Mouse (Mus musculus): ENCODE data around the gene Neurl1b. TPM values are rescaled to one million over a fixed set of nuclear protein-coding genes. Genes with fewer than 3 reads are reported as not detected.

Gene Neurl1b
- total and polyA plus RNA-seq, 3 experiments: 0.12 to 0.28 TPM; not detected in 1

DNA sequence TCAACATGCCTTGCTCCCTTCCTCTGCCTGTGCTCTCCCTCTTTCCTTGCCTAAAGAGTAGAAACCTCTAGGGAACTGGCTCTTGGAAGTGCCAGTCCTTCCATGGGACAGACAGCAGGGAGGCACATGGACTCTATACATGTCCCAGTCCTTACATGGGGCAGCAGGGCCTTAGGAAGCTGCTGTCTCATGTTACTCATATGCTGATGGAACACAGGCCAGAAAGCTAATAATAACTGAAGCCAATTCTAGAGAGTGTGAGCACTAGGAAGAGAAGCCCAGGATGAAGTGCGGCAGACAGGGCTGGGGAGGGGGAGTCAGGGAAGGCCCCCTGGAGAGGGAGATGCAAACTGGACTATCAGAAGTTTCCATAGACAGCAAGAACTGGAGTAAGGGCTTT lies 38.2 kb upstream of the Neurl1b start:
- H3K27me3 ChIP-seq (ENCODE audit: control insufficient read depth in 1 of 2, insufficient read depth in 2 of 2, low read length in 2 of 2): peaks cover 0 to 16% of the 10 kb centered on the region in 2 experiments; a peak in 3 of 4 replicates
- H3K36me3 ChIP-seq (ENCODE audit: control insufficient read depth in 1 of 2, insufficient read depth in 2 of 2, low read length in 2 of 2): no peaks in the 10 kb centered on the region

DNA sequence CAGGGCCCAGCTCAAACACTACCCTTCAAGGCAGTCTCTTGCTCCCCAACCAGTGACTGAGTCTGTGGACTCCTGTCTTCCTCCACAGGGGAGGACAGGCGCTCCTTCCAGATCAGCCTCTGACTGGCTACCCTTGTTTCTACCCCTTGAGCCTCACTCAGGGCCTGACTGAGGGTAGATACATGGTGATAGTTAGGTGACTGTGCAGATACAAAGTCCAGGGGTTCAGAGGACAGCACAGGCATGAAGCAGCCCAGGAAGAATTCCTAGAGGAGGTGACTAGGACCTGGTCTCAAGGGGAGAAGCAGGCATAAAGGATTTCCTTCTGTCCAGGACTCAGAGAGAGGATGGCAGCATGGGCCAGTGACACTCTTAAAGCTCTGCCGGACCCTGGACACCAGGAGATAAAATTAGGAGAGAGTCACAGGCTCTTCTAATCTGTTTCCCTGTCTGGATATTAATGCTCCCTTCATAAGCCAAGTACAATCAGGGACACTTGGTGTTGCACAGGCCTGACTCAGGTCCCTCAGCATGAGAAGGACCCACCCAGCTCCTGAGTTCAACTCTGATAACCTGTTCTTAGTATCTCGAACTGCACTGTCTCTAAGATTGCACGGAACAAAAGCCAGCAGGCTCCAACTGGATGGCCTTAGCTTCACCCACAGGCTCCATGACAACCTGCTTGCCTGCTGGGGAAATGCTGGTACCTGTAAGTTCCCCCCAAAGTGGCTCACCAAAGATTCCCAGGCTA lies 37.5 kb upstream of the Neurl1b start:
- no peak overlapping the region for H3K9ac ChIP-seq (ENCODE audit: control insufficient read depth, low read depth, low read length, poor library complexity, severe bottlenecking)
- H3K27ac ChIP-seq (ENCODE audit: control insufficient read depth, low read depth, low read length): no peak overlapping the region
- peaks cover 0 to 14% of the 10 kb centered on the region in 2 experiments; a peak in 3 of 4 replicates for H3K27me3 ChIP-seq (ENCODE audit: control insufficient read depth in 1 of 2, insufficient read depth in 2 of 2, low read length in 2 of 2)
- H3K9me3 ChIP-seq (replicated peaks; ENCODE audit: insufficient read depth, low read length): no peaks in the 10 kb centered on the region
- TF ChIP-seq TBP (IDR thresholded peaks at IDR 0.05; ENCODE audit: low read depth, low read length): no peak
- no peak for TF ChIP-seq UBTF (IDR thresholded peaks at IDR 0.05; ENCODE audit: borderline replicate concordance, insufficient read depth, low read depth, low read length)
- no peak overlapping the region for H3K4me3 ChIP-seq (ENCODE audit: control insufficient read depth in 1 of 2, insufficient read depth in 1 of 2, low read depth in 2 of 2, low read length in 2 of 2)
- DNase-seq (ENCODE audit: low read depth, low spot score): no peak
- no peaks in the 10 kb centered on the region for H3K36me3 ChIP-seq (ENCODE audit: control insufficient read depth in 1 of 2, insufficient read depth in 2 of 2, low read length in 2 of 2)
- no peaks in the 10 kb centered on the region for H3K79me2 ChIP-seq (ENCODE audit: control insufficient read depth, insufficient read depth, low read length, poor library complexity)
- H3K4me1 ChIP-seq (ENCODE audit: control insufficient read depth in 1 of 2, insufficient read depth in 2 of 2, low read length in 2 of 2): 0 out of 4 replicates have a peak, but pooled peaks cover 0 to 2% of the 10 kb centered on the region in 2 experiments

More for the DNA sequence above, 38.2 kb upstream of the Neurl1b start:
- DNase-seq (ENCODE audit: low read depth, low spot score): no peak
- TF ChIP-seq ELF1 (IDR thresholded peaks at IDR 0.05; ENCODE audit: low read depth, low read length) (no peak), SMC3 (IDR thresholded peaks at IDR 0.05; ENCODE audit: low read depth, low read length) (no peak), CHD2 (IDR thresholded peaks at IDR 0.05; ENCODE audit: low read length) (no peak), TCF12 (IDR thresholded peaks at IDR 0.05; ENCODE audit: low read depth, low read length) (no peak), ZC3H11A (IDR thresholded peaks at IDR 0.05; ENCODE audit: low read depth, low read length) (no peak), TBP (IDR thresholded peaks at IDR 0.05; ENCODE audit: low read depth, low read length) (no peak), ZNF384 (IDR thresholded peaks at IDR 0.05; ENCODE audit: low read depth, low read length) (no peak), KAT2A (conservative IDR thresholded peaks at IDR 0.05; ENCODE audit: low read depth, low read length) (no peak), ZKSCAN1 (IDR thresholded peaks at IDR 0.05; ENCODE audit: low read depth, low read length) (no peak), USF1 (IDR thresholded peaks at IDR 0.05; ENCODE audit: low read depth, low read length) (no peak), MAX (IDR thresholded peaks at IDR 0.05; ENCODE audit: low read length) (no peak), RAD21 (IDR thresholded peaks at IDR 0.05; ENCODE audit: low read depth, low read length) (no peak), CHD1 (IDR thresholded peaks at IDR 0.05; ENCODE audit: low read depth, low read length) (no peak), MEF2A (IDR thresholded peaks at IDR 0.05; ENCODE audit: extremely low read depth, insufficient replicate concordance, low read depth, low read length, poor library complexity, severe bottlenecking) (no peak), BHLHE40 (IDR thresholded peaks at IDR 0.05; ENCODE audit: borderline replicate concordance, low read depth, low read length) (no peak), MAZ (IDR thresholded peaks at IDR 0.05; ENCODE audit: low read depth, low read length) (no peak), POLR2AphosphoS2 (IDR thresholded peaks at IDR 0.05; ENCODE audit: low read length) (no peak)
- H3K9ac ChIP-seq (ENCODE audit: control insufficient read depth, low read depth, low read length, poor library complexity, severe bottlenecking): no peak overlapping the region
- no peaks in the 10 kb centered on the region for H3K9me3 ChIP-seq (replicated peaks; ENCODE audit: insufficient read depth, low read length)
- H3K27ac ChIP-seq (ENCODE audit: control insufficient read depth, low read depth, low read length): no peak overlapping the region
- H3K79me2 ChIP-seq (ENCODE audit: control insufficient read depth, insufficient read depth, low read length, poor library complexity): no peaks in the 10 kb centered on the region
- H3K4me1 ChIP-seq (ENCODE audit: control insufficient read depth in 1 of 2, insufficient read depth in 2 of 2, low read length in 2 of 2): 0 out of 4 replicates have a peak, but pooled peaks cover 0 to 2% of the 10 kb centered on the region in 2 experiments
- no peak overlapping the region for H3K4me3 ChIP-seq (ENCODE audit: control insufficient read depth in 1 of 2, insufficient read depth in 1 of 2, low read depth in 2 of 2, low read length in 2 of 2)
